Mouse (Mus musculus): ENCODE results near the gene Arhgef18. TPM values are rescaled to one million over a fixed set of nuclear protein-coding genes. Genes with fewer than 3 reads are reported as not detected.

Arhgef18 gene
- polyA plus RNA-seq, 1 experiment from 2014 or later: 11.7 TPM

- Histone ChIP-seq H3K9ac (ENCODE audit: low read depth, low read length) (no peak overlapping the region), H3K27me3 (ENCODE audit: control insufficient read depth, insufficient read depth, low read length) (no peaks in the 10 kb centered on the region), H3K4me1 (ENCODE audit: control insufficient read depth, insufficient read depth, low read length) (peaks cover 13% of the 10 kb centered on the region; the same call in 1 of the 2 replicates), H3K27ac (ENCODE audit: low read depth, low read length) (no peak overlapping the region), H3K36me3 (ENCODE audit: control insufficient read depth, insufficient read depth, low read length) (no peaks in the 10 kb centered on the region), H3K4me3 (ENCODE audit: low read length) (no peak overlapping the region), H3K9me3 (ENCODE audit: control insufficient read depth, low read length) (no peaks in the 10 kb centered on the region), H3K4me2 (replicated peaks; ENCODE audit: low read depth, low read length) (no peak overlapping the region)
- WGBS: 94% methylated on average over 1 of the region's 1 CpGs
- no peak for ATAC-seq (ENCODE audit: low FRiP score, low TSS enrichment)
These were observed 3.3 kb upstream of the Arhgef18 start for GRCm38 (mm10) chr8:3389506-3389905.

DNA sequence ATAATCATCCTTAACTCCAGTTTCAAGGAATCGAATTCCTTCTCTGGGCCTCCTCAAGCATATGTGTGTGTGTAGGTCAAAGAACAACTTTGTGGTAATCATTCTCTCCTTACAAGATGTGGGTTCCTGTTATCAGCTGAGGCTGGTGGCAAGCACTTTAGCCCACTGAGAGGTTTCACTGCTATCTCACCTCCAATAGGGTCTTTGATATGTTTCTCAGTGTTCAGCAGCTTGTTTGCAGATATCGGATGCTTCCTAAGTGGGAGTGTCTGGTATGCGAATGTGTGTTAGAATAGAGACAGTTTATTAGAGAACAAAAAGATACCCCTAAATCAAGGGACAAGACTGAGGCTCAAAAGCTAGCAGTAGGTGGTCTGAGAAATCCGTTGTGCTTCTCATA is 513 bp upstream of the Arhgef18 start:
- ATAC-seq (ENCODE audit: low FRiP score, low TSS enrichment): no peak
- Histone ChIP-seq H3K27me3 (ENCODE audit: control insufficient read depth, insufficient read depth, low read length) (no peaks in the 10 kb centered on the region), H3K4me3 (ENCODE audit: low read length) (peak overlapping the region; percentile 89), H3K9ac (ENCODE audit: low read depth, low read length) (peak overlapping the region; percentile 82; the same call in 1 of the 2 replicates), H3K36me3 (ENCODE audit: control insufficient read depth, insufficient read depth, low read length) (0 out of 2 replicates have a peak, but pooled peaks cover 4% of the 10 kb centered on the region), H3K4me2 (replicated peaks; ENCODE audit: low read depth, low read length) (peak overlapping the region; percentile 79), H3K9me3 (ENCODE audit: control insufficient read depth, low read length) (no peaks in the 10 kb centered on the region), H3K27ac (ENCODE audit: low read depth, low read length) (no peak overlapping the region), H3K4me1 (ENCODE audit: control insufficient read depth, insufficient read depth, low read length) (peaks cover 22% of the 10 kb centered on the region)
- WGBS: 53% methylated on average over 4 of the region's 4 CpGs

GRCm38 (mm10) chr8:3394600-3394999 is 1.8 kb downstream of the Arhgef18 start:
- Histone ChIP-seq H3K4me2 (replicated peaks; ENCODE audit: low read depth, low read length) (peak overlapping the region; percentile 79; the same call in 1 of the 2 replicates), H3K9ac (ENCODE audit: low read depth, low read length) (0 out of 2 replicates have a peak overlapping the region, but pooled peaks have one; percentile 12), H3K36me3 (ENCODE audit: control insufficient read depth, insufficient read depth, low read length) (peaks cover 4% of the 10 kb centered on the region; the same call in 1 of the 2 replicates), H3K4me3 (ENCODE audit: low read length) (peak overlapping the region; percentile 6; the same call in 1 of the 2 replicates), H3K9me3 (ENCODE audit: control insufficient read depth, low read length) (no peaks in the 10 kb centered on the region), H3K4me1 (ENCODE audit: control insufficient read depth, insufficient read depth, low read length) (peaks cover 22% of the 10 kb centered on the region), H3K27me3 (ENCODE audit: control insufficient read depth, insufficient read depth, low read length) (no peaks in the 10 kb centered on the region), H3K27ac (ENCODE audit: low read depth, low read length) (peak overlapping the region; percentile 37; the same call in 1 of the 2 replicates)
- WGBS: 21% methylated on average over 6 of the region's 6 CpGs
- ATAC-seq (ENCODE audit: low FRiP score, low TSS enrichment): no peak

DNA sequence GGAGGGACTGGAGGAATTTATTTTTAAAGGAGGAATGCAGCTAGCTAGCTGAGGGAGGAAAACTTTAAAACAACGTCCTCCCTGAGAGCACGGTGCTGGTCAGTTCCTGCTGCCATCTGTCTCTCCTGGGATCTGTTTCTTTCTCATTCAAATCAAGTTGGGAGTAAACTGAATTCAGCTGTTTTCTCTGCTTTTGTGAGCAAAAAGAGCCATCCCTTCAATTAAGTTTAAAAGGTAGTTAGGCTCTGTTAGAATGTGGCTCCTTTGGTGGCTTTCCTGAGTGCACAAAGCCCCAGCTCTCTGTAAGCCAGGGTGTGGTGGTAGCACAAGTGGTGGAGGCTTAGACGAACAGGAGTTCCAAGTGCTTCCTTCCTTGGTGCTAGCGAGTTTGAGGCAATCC is 2.4 kb downstream of the Arhgef18 start:
- H3K4me1 ChIP-seq (ENCODE audit: control insufficient read depth, insufficient read depth, low read length): peaks cover 22% of the 10 kb centered on the region
- no peak overlapping the region for H3K4me3 ChIP-seq (ENCODE audit: low read length)
- H3K27me3 ChIP-seq (ENCODE audit: control insufficient read depth, insufficient read depth, low read length): no peaks in the 10 kb centered on the region
- 26% methylated on average over 4 of the region's 4 CpGs for WGBS
- no peaks in the 10 kb centered on the region for H3K9me3 ChIP-seq (ENCODE audit: control insufficient read depth, low read length)
- H3K4me2 ChIP-seq (replicated peaks; ENCODE audit: low read depth, low read length): peak overlapping the region; percentile 79
- H3K27ac ChIP-seq (ENCODE audit: low read depth, low read length): peak overlapping the region; percentile 37; the same call in 1 of the 2 replicates
- no peak overlapping the region for H3K9ac ChIP-seq (ENCODE audit: low read depth, low read length)
- ATAC-seq (ENCODE audit: low FRiP score, low TSS enrichment): no peak
- H3K36me3 ChIP-seq (ENCODE audit: control insufficient read depth, insufficient read depth, low read length): peaks cover 4% of the 10 kb centered on the region; the same call in 1 of the 2 replicates

DNA sequence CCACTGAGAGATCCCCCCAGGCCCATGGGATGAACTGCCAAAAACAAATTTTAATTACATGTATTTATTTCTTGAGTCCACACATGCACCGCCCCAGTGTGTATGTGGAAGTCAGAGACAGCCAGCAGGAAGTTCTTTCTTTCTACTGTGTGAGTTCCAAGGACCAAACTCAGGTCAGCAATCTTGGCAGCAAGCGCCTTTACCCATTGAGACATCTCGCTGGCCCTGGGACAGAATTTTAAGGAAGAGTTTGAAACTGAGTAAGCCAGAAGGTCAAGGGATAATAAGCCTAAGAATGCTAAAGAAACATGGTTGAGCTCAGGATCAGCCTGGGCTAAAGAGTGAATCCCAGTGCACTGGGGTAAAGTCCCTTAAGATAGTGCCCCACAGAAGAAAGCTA is 4.8 kb downstream of the Arhgef18 start:
- 94% methylated on average over 3 of the region's 3 CpGs for WGBS
- no peaks in the 10 kb centered on the region for H3K27me3 ChIP-seq (ENCODE audit: control insufficient read depth, insufficient read depth, low read length)
- H3K4me2 ChIP-seq (replicated peaks; ENCODE audit: low read depth, low read length): no peak overlapping the region
- H3K36me3 ChIP-seq (ENCODE audit: control insufficient read depth, insufficient read depth, low read length): peaks cover 4% of the 10 kb centered on the region; the same call in 1 of the 2 replicates
- H3K4me1 ChIP-seq (ENCODE audit: control insufficient read depth, insufficient read depth, low read length): peaks cover 22% of the 10 kb centered on the region
- H3K9ac ChIP-seq (ENCODE audit: low read depth, low read length): no peak overlapping the region
- H3K9me3 ChIP-seq (ENCODE audit: control insufficient read depth, low read length): no peaks in the 10 kb centered on the region
- no peak overlapping the region for H3K4me3 ChIP-seq (ENCODE audit: low read length)
- ATAC-seq (ENCODE audit: low FRiP score, low TSS enrichment): no peak
- H3K27ac ChIP-seq (ENCODE audit: low read depth, low read length): no peak overlapping the region

DNA sequence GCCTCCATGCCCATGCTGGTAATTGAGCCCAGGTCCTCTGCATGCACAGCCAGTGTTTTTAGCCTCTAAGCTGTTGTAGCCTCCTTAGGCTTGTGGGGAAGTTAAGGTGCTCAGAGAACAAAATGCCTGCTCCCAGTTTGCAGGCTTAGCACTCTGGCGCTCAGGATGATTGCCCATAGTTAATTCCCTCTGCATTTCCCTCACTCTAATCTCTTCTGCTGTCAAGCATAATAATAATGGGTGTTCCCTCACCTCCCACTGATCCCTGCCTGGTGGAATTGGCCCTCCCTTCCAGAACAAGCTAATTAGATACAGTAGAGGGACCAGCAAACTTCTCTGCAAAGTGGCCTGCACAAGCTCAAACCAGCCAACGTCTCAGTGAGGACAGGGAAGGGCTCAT is 7.7 kb downstream of the Arhgef18 start:
- no peaks in the 10 kb centered on the region for H3K27me3 ChIP-seq (ENCODE audit: control insufficient read depth, insufficient read depth, low read length)
- H3K4me3 ChIP-seq (ENCODE audit: low read length): no peak overlapping the region
- ATAC-seq (ENCODE audit: low FRiP score, low TSS enrichment): peak; percentile 46; the same call in 1 of the 2 replicates
- no peak overlapping the region for H3K27ac ChIP-seq (ENCODE audit: low read depth, low read length)
- WGBS: 43% methylated on average over 2 of the region's 2 CpGs
- H3K9me3 ChIP-seq (ENCODE audit: control insufficient read depth, low read length): no peaks in the 10 kb centered on the region
- H3K36me3 ChIP-seq (ENCODE audit: control insufficient read depth, insufficient read depth, low read length): peaks cover 4% of the 10 kb centered on the region; the same call in 1 of the 2 replicates
- H3K9ac ChIP-seq (ENCODE audit: low read depth, low read length): no peak overlapping the region
- no peaks in the 10 kb centered on the region for H3K4me1 ChIP-seq (ENCODE audit: control insufficient read depth, insufficient read depth, low read length)
- H3K4me2 ChIP-seq (replicated peaks; ENCODE audit: low read depth, low read length): no peak overlapping the region

- H3K27me3 ChIP-seq (ENCODE audit: control insufficient read depth, insufficient read depth, low read length): no peaks in the 10 kb centered on the region
- no peak overlapping the region for H3K4me2 ChIP-seq (replicated peaks; ENCODE audit: low read depth, low read length)
- H3K9me3 ChIP-seq (ENCODE audit: control insufficient read depth, low read length): no peaks in the 10 kb centered on the region
- H3K4me1 ChIP-seq (ENCODE audit: control insufficient read depth, insufficient read depth, low read length): no peaks in the 10 kb centered on the region
- WGBS: 86% methylated on average over 3 of the region's 3 CpGs
- no peaks in the 10 kb centered on the region for H3K36me3 ChIP-seq (ENCODE audit: control insufficient read depth, insufficient read depth, low read length)
- H3K27ac ChIP-seq (ENCODE audit: low read depth, low read length): no peak overlapping the region
- no peak overlapping the region for H3K9ac ChIP-seq (ENCODE audit: low read depth, low read length)
- no peak overlapping the region for H3K4me3 ChIP-seq (ENCODE audit: low read length)
- ATAC-seq (ENCODE audit: low FRiP score, low TSS enrichment): no peak
These were observed 14.6 kb downstream of the Arhgef18 start for GRCm38 (mm10) chr8:3407417-3407816.

DNA sequence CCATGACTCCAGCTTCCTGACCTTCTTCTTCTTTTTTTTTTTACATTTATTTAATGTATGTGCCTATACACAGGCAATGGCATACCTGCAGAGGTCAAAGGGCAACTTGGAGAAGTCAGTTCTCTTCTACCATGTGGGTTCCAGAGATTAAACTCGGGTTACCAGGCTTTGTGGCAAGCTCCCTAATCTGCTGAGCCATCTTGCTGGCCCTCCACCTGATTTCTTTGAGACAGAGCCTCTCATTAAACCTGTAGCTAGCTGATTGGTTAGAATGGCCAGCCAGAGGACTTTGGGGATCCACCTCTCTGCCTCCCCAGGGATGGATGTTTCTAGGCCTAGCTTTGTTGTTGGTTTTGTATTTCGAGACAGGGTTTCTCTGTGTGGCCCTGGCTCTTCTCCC is 18.3 kb downstream of the Arhgef18 start:
- ATAC-seq (ENCODE audit: low FRiP score, low TSS enrichment): no peak

GRCm38 (mm10) chr8:3411901-3412301 is 19.1 kb downstream of the Arhgef18 start:
- Histone ChIP-seq H3K4me2 (replicated peaks; ENCODE audit: low read depth, low read length) (no peak overlapping the region), H3K9me3 (ENCODE audit: control insufficient read depth, low read length) (no peaks in the 10 kb centered on the region), H3K4me3 (ENCODE audit: low read length) (no peak overlapping the region), H3K4me1 (ENCODE audit: control insufficient read depth, insufficient read depth, low read length) (peaks cover 9% of the 10 kb centered on the region), H3K9ac (ENCODE audit: low read depth, low read length) (no peak overlapping the region), H3K36me3 (ENCODE audit: control insufficient read depth, insufficient read depth, low read length) (no peaks in the 10 kb centered on the region), H3K27me3 (ENCODE audit: control insufficient read depth, insufficient read depth, low read length) (no peaks in the 10 kb centered on the region), H3K27ac (ENCODE audit: low read depth, low read length) (no peak overlapping the region)
- ATAC-seq (ENCODE audit: low FRiP score, low TSS enrichment): no peak
- 83% methylated on average over 7 of the region's 7 CpGs for WGBS

More for the DNA sequence above, 18.3 kb downstream of the Arhgef18 start:
- no peak overlapping the region for H3K9ac ChIP-seq (ENCODE audit: low read depth, low read length)
- H3K36me3 ChIP-seq (ENCODE audit: control insufficient read depth, insufficient read depth, low read length): no peaks in the 10 kb centered on the region
- H3K9me3 ChIP-seq (ENCODE audit: control insufficient read depth, low read length): no peaks in the 10 kb centered on the region
- H3K27me3 ChIP-seq (ENCODE audit: control insufficient read depth, insufficient read depth, low read length): no peaks in the 10 kb centered on the region
- H3K4me1 ChIP-seq (ENCODE audit: control insufficient read depth, insufficient read depth, low read length): 0 out of 2 replicates have a peak, but pooled peaks cover 3% of the 10 kb centered on the region
- no peak overlapping the region for H3K4me3 ChIP-seq (ENCODE audit: low read length)
- H3K27ac ChIP-seq (ENCODE audit: low read depth, low read length): no peak overlapping the region
- H3K4me2 ChIP-seq (replicated peaks; ENCODE audit: low read depth, low read length): no peak overlapping the region
- 78% methylated on average over 2 of the region's 2 CpGs for WGBS

Data from kidney, embryonic 14.5 days (tissue).